Mouse (Mus musculus) bone marrow, adult 2 months (tissue): ENCODE data around the gene Polr1e.

Source experiments
- CTCF ChIP-seq: fragments of 200-500 bp; IDR thresholded peaks from 2 replicates; pipeline ENCODE4 v1.5.1; 2011; ENCODE audit warnings: low read length, control low read depth; ENCODE audit not compliant: control insufficient read depth, insufficient read depth
- POLR2A ChIP-seq: fragments of 200-500 bp; IDR thresholded peaks from 2 replicates; pipeline ENCODE4 v1.6.1; 2011; ENCODE audit warnings: low read depth, mild to moderate bottlenecking, control low read depth, low read length, borderline replicate concordance; ENCODE audit not compliant: control insufficient read depth

DNA sequence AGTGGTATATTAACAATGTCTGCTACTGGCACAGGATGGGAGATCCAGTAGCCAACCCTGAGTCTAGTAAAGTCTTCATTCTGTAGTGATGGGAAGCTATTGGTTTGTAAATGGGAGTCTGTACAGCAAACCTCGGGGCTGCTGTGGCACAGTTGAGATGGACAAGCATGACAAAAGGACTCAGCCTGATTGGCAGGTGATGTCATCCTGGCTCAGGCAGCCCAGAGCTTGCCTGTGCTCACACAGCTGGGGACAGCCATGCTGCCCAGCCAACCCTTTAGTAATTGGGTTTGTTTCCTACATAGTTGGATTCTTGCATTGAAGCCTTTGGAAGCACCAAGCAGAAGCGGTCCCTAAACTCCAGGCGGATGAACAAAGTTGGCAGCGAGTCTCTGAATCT lies 8.1 kb downstream of the Polr1e start:
- TF ChIP-seq POLR2A, result no peak
- TF ChIP-seq CTCF, result no peak
